Mouse (Mus musculus): Measurements from ENCODE around the gene Dek. TPM values are rescaled to one million over a fixed set of nuclear protein-coding genes. Genes with fewer than 3 reads are reported as not detected.

The Dek gene
- polyA plus RNA-seq, 1 experiment: 227 TPM

DNA sequence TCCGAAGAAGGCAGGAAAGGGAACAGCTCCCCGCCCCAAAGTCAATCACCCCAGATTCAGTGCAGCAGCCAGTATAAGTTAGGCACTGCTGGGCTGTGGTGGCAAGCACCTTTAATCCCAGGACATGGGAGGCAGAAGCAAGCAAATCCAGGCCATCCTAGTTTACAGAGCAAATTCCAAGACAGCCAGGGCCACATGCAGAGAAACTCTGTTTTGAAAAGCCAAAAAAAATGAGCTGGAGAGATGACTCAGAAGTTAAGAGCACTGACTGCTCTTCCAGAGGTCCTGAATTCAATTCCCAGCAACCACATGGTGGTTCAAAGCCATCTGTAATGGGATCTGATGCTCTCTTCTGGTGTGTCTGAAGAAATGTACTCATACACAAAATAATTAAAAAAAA is 12.2 kb downstream of the Dek start:
- H3K36me3 ChIP-seq (ENCODE audit: control insufficient read depth, insufficient read depth, low read length, poor library complexity, severe bottlenecking): peaks cover 66% of the 10 kb centered on the region

DNA sequence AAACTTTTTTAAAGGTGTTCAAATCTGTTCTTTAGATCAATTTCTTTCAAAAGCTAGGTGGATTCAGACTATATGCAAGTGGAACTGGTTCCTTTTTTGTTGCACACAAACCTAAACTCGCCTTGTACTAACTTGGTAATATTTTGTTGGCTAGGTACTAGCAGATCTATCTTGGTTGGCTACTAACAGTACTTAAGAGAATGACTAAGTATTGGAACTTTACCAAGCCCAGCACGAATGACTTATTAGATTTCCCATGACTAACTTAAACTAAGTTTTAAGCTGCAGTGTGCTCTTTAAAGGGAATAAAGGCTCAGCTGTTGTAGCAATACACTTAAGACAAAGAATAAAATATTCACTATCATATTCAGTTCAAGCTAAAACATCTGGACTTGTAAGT is 16.7 kb downstream of the Dek start:
- Histone ChIP-seq H3K36me3 (ENCODE audit: control insufficient read depth, insufficient read depth, low read length, poor library complexity, severe bottlenecking) (peaks cover 58% of the 10 kb centered on the region), H3K9me3 (replicated peaks; ENCODE audit: control insufficient read depth, insufficient read depth, low read length, poor library complexity, severe bottlenecking) (no peaks in the 10 kb centered on the region), H3K27me3 (ENCODE audit: control insufficient read depth, insufficient read depth, low read length, poor library complexity, severe bottlenecking) (no peaks in the 10 kb centered on the region), H3K27ac (ENCODE audit: insufficient read depth, low read length) (no peak overlapping the region), H3K9ac (ENCODE audit: low read depth, poor library complexity, severe bottlenecking) (no peak overlapping the region), H3K4me1 (ENCODE audit: control insufficient read depth, insufficient read depth, low read length) (no peaks in the 10 kb centered on the region), H3K4me3 (ENCODE audit: low read depth, low read length) (no peak overlapping the region)
- TF ChIP-seq CTCF (IDR thresholded peaks at IDR 0.05; ENCODE audit: low read depth, low read length): no peak
- no peak for TF ChIP-seq POLR2A (IDR thresholded peaks at IDR 0.05; ENCODE audit: insufficient read depth, low read length)
- no peak for TF ChIP-seq EP300 (IDR thresholded peaks at IDR 0.05; ENCODE audit: insufficient read depth, low read depth, low read length)

More for the DNA sequence above, 12.2 kb downstream of the Dek start:
- TF ChIP-seq CTCF (IDR thresholded peaks at IDR 0.05; ENCODE audit: low read depth, low read length) (no peak), POLR2A (IDR thresholded peaks at IDR 0.05; ENCODE audit: insufficient read depth, low read length) (no peak), EP300 (IDR thresholded peaks at IDR 0.05; ENCODE audit: insufficient read depth, low read depth, low read length) (no peak)
- Histone ChIP-seq H3K9me3 (replicated peaks; ENCODE audit: control insufficient read depth, insufficient read depth, low read length, poor library complexity, severe bottlenecking) (no peaks in the 10 kb centered on the region), H3K4me3 (ENCODE audit: low read depth, low read length) (no peak overlapping the region), H3K9ac (ENCODE audit: low read depth, poor library complexity, severe bottlenecking) (no peak overlapping the region), H3K27ac (ENCODE audit: insufficient read depth, low read length) (no peak overlapping the region), H3K4me1 (ENCODE audit: control insufficient read depth, insufficient read depth, low read length) (no peaks in the 10 kb centered on the region), H3K27me3 (ENCODE audit: control insufficient read depth, insufficient read depth, low read length, poor library complexity, severe bottlenecking) (no peaks in the 10 kb centered on the region)

DNA sequence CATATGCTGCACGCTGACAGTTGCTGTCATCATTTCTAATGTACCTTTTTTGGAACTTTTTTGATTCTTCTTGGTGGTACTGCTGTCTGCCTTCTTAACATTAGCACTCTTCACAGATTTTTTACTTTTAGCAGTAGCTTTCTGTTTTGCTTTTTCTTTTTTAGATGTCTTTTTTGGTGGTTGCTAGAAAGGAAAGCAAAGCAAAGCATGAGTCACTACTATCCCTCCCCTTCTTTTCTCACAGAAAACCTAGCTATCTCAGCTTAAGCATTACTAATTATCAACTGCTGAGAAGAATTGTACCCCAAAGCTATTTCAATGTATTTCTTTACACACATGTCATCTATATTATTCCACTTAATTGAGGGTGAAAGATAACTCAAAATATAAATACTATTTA is 17.6 kb downstream of the Dek start:
- Histone ChIP-seq H3K4me1 (ENCODE audit: control insufficient read depth, insufficient read depth, low read length) (no peaks in the 10 kb centered on the region), H3K36me3 (ENCODE audit: control insufficient read depth, insufficient read depth, low read length, poor library complexity, severe bottlenecking) (peaks cover 56% of the 10 kb centered on the region), H3K27me3 (ENCODE audit: control insufficient read depth, insufficient read depth, low read length, poor library complexity, severe bottlenecking) (no peaks in the 10 kb centered on the region), H3K9me3 (replicated peaks; ENCODE audit: control insufficient read depth, insufficient read depth, low read length, poor library complexity, severe bottlenecking) (no peaks in the 10 kb centered on the region), H3K9ac (ENCODE audit: low read depth, poor library complexity, severe bottlenecking) (no peak overlapping the region), H3K4me3 (ENCODE audit: low read depth, low read length) (no peak overlapping the region), H3K27ac (ENCODE audit: insufficient read depth, low read length) (no peak overlapping the region)
- TF ChIP-seq EP300 (IDR thresholded peaks at IDR 0.05; ENCODE audit: insufficient read depth, low read depth, low read length) (no peak), POLR2A (IDR thresholded peaks at IDR 0.05; ENCODE audit: insufficient read depth, low read length) (no peak), CTCF (IDR thresholded peaks at IDR 0.05; ENCODE audit: low read depth, low read length) (no peak)

DNA sequence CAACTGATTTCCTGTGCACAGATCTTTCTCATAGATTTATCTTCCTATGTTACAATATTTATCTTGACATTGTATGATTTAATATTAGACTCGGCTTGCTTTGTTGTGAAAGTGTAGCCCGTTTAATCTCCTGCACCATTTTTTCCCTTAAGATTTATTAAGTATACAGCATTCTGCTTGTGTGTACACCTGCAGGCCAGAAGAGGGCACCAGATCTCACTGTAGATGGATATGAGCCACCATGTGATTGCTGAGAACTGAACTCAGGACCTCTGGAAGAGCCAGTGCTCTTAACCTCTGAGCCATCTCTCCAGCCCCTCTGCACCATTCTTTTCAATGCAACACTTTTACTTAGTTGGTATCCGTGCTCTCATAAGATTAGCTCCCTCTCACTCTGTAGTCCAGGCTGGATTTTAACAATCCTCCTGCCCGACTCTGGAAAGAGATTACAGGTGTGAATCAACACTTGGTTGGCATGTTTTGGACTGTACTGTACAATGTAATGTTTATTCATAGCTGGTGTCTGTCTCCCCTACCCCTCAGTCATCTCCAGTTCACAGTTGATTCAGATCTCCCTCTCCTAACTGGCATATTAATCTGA is 25.0 kb downstream of the Dek start:
- no peaks in the 10 kb centered on the region for H3K4me1 ChIP-seq (ENCODE audit: control insufficient read depth, insufficient read depth, low read length)
- H3K27ac ChIP-seq (ENCODE audit: insufficient read depth, low read length): no peak overlapping the region
- no peaks in the 10 kb centered on the region for H3K27me3 ChIP-seq (ENCODE audit: control insufficient read depth, insufficient read depth, low read length, poor library complexity, severe bottlenecking)
- no peaks in the 10 kb centered on the region for H3K9me3 ChIP-seq (replicated peaks; ENCODE audit: control insufficient read depth, insufficient read depth, low read length, poor library complexity, severe bottlenecking)
- H3K36me3 ChIP-seq (ENCODE audit: control insufficient read depth, insufficient read depth, low read length, poor library complexity, severe bottlenecking): peaks cover 14% of the 10 kb centered on the region
- peak; percentile 37 for TF ChIP-seq CTCF (IDR thresholded peaks at IDR 0.05; ENCODE audit: low read depth, low read length)
- no peak for TF ChIP-seq EP300 (IDR thresholded peaks at IDR 0.05; ENCODE audit: insufficient read depth, low read depth, low read length)
- no peak for TF ChIP-seq POLR2A (IDR thresholded peaks at IDR 0.05; ENCODE audit: insufficient read depth, low read length)
- no peak overlapping the region for H3K9ac ChIP-seq (ENCODE audit: low read depth, poor library complexity, severe bottlenecking)
- H3K4me3 ChIP-seq (ENCODE audit: low read depth, low read length): no peak overlapping the region

DNA sequence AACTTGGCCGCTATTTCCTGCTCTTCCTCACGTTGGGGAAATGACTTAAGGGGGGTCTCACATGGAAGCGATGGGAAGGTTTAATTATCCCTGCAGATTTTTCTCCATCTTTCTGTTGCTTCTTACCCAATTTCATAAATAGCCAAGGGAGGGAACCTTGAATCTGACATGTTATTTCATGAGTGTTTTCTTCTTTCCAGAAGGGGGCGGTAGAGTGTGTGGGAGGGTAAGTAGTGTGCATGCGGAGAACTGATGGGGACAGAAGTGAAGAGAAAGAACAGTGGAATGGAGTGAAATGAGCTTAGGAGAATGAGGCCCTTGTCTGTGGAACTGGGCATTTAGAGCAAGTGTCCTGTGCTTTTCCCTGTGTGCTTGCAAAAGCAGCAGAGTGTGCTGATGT is 27.2 kb downstream of the Dek start:
- H3K9me3 ChIP-seq (replicated peaks; ENCODE audit: control insufficient read depth, insufficient read depth, low read length, poor library complexity, severe bottlenecking): no peaks in the 10 kb centered on the region
- H3K4me1 ChIP-seq (ENCODE audit: control insufficient read depth, insufficient read depth, low read length): no peaks in the 10 kb centered on the region
- H3K36me3 ChIP-seq (ENCODE audit: control insufficient read depth, insufficient read depth, low read length, poor library complexity, severe bottlenecking): peaks cover 9% of the 10 kb centered on the region
- H3K27ac ChIP-seq (ENCODE audit: insufficient read depth, low read length): no peak overlapping the region
- no peak overlapping the region for H3K9ac ChIP-seq (ENCODE audit: low read depth, poor library complexity, severe bottlenecking)
- H3K4me3 ChIP-seq (ENCODE audit: low read depth, low read length): no peak overlapping the region
- no peaks in the 10 kb centered on the region for H3K27me3 ChIP-seq (ENCODE audit: control insufficient read depth, insufficient read depth, low read length, poor library complexity, severe bottlenecking)
- TF ChIP-seq POLR2A (IDR thresholded peaks at IDR 0.05; ENCODE audit: insufficient read depth, low read length) (no peak), CTCF (IDR thresholded peaks at IDR 0.05; ENCODE audit: low read depth, low read length) (no peak), EP300 (IDR thresholded peaks at IDR 0.05; ENCODE audit: insufficient read depth, low read depth, low read length) (no peak)

DNA sequence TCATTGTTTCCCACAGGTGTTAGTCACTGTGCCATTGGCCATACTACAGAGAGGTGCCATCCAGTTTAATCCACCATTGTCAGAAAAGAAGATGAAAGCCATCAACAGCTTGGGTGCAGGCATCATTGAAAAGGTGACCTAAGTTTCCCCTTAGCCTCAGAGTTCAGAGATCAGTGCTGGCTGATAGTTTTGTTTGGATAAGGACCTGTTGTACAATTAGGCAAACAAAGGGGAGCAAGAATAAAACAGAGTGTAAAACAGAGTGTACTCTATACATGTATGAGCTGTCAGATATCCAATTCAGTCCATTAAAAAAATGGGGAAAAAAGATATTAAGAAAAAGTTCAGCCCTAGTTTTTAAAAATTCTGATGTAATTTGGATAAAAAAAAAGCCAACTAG is 28.6 kb downstream of the Dek start:
- TF ChIP-seq POLR2A (IDR thresholded peaks at IDR 0.05; ENCODE audit: insufficient read depth, low read length): no peak
- TF ChIP-seq CTCF (IDR thresholded peaks at IDR 0.05; ENCODE audit: low read depth, low read length): no peak
- no peak for TF ChIP-seq EP300 (IDR thresholded peaks at IDR 0.05; ENCODE audit: insufficient read depth, low read depth, low read length)
- Histone ChIP-seq H3K9me3 (replicated peaks; ENCODE audit: control insufficient read depth, insufficient read depth, low read length, poor library complexity, severe bottlenecking) (no peaks in the 10 kb centered on the region), H3K4me1 (ENCODE audit: control insufficient read depth, insufficient read depth, low read length) (no peaks in the 10 kb centered on the region), H3K36me3 (ENCODE audit: control insufficient read depth, insufficient read depth, low read length, poor library complexity, severe bottlenecking) (peaks cover 3% of the 10 kb centered on the region; the same call in 1 of the 2 replicates), H3K27me3 (ENCODE audit: control insufficient read depth, insufficient read depth, low read length, poor library complexity, severe bottlenecking) (no peaks in the 10 kb centered on the region), H3K27ac (ENCODE audit: insufficient read depth, low read length) (no peak overlapping the region), H3K4me3 (ENCODE audit: low read depth, low read length) (no peak overlapping the region), H3K9ac (ENCODE audit: low read depth, poor library complexity, severe bottlenecking) (no peak overlapping the region)
